Mouse (Mus musculus): ENCODE measurements around the gene Fbxo11. TPM values are rescaled to one million over a fixed set of nuclear protein-coding genes. Genes with fewer than 3 reads are reported as not detected.
"Not testable (repeated sequence)": the region's sequence is repeated elsewhere in the genome, so short reads cannot be mapped to it uniquely, and the experiment has no call there.

The Fbxo11 gene
- polyA plus RNA-seq, 1 experiment from 2014 or later = 9.9 TPM

- WGBS = 72% methylated on average over 12 of the region's 12 CpGs
- no peak for ATAC-seq (ENCODE audit: extremely low read depth, insufficient number of reproducible peaks, low FRiP score, low TSS enrichment)
- Histone ChIP-seq H3K27me3 (replicated peaks) (no peaks in the 10 kb centered on the region), H3K36me3 (no peaks in the 10 kb centered on the region), H3K4me3 (no peak overlapping the region), H3K9ac (no peak overlapping the region), H3K4me2 (no peak overlapping the region), H3K9me3 (peaks cover 10% of the 10 kb centered on the region; the same call in 1 of the 2 replicates), H3K4me1 (no peaks in the 10 kb centered on the region), H3K27ac (replicated peaks) (no peak overlapping the region)
Measured at GRCm38 (mm10) chr17:87957096-87957840, 107.8 kb downstream of the Fbxo11 start.

- 90% methylated on average over 13 of the region's 13 CpGs for WGBS
- H3K36me3 ChIP-seq; H3K9ac ChIP-seq; H3K4me2 ChIP-seq; H3K4me3 ChIP-seq; H3K9me3 ChIP-seq; ATAC-seq (ENCODE audit: extremely low read depth, insufficient number of reproducible peaks, low FRiP score, low TSS enrichment); H3K27me3 ChIP-seq (replicated peaks); H3K4me1 ChIP-seq; H3K27ac ChIP-seq (replicated peaks): not testable (repeated sequence)
Measured at GRCm38 (mm10) chr17:87954618-87955124, 110.4 kb downstream of the Fbxo11 start.

- Histone ChIP-seq H3K4me3 (no peak overlapping the region), H3K4me1 (no peaks in the 10 kb centered on the region), H3K9me3 (no peaks in the 10 kb centered on the region; the same call in 1 of the 2 replicates), H3K36me3 (no peaks in the 10 kb centered on the region), H3K4me2 (no peak overlapping the region), H3K27ac (replicated peaks) (no peak overlapping the region), H3K27me3 (replicated peaks) (no peaks in the 10 kb centered on the region), H3K9ac (no peak overlapping the region)
- ATAC-seq (ENCODE audit: extremely low read depth, insufficient number of reproducible peaks, low FRiP score, low TSS enrichment) = no peak
- 41% methylated on average over 16 of the region's 16 CpGs for WGBS
Measured at GRCm38 (mm10) chr17:87948965-87949584, 116.0 kb downstream of the Fbxo11 start.

Other genes starting within 250 kb of the Fbxo11 start
- gene Rpl36-ps4, start 144.3 kb downstream of the Fbxo11 start, polyA plus RNA-seq (2015; fragmentation: Nextera tagmentation; extraction: Ambion mirVana) = not detected in 2 replicates
- 28.6 and 30.9 TPM in 2 replicates for gene Msh6, start 90.2 kb downstream of the Fbxo11 start, polyA plus RNA-seq (2015; fragmentation: Nextera tagmentation; extraction: Ambion mirVana)

Data from heart, embryonic 13.5 days (tissue).